Mouse (Mus musculus) frontal cortex, postnatal 10 days (tissue): ENCODE measurements around the gene Bcl6b.

ENCODE experiments used
- DNase-seq, 2 experiments: peaks; one replicate each; pipeline ENCODE4 v3.0.0; 2022; ENCODE audit warnings: low spot score in 2 of 2, mixed read lengths in 1 of 2

The Bcl6b gene

GRCm38 (mm10) chr11:70213736-70214135 lies 15.9 kb downstream of the Bcl6b start:
- peak; percentile 28 to 36 for DNase-seq

GRCm38 (mm10) chr11:70212896-70213295 lies 16.7 kb downstream of the Bcl6b start:
- peak; percentile 41 to 65 for DNase-seq

- DNase-seq = no peak
Observed at GRCm38 (mm10) chr11:70212423-70212822, 17.2 kb downstream of the Bcl6b start, which contains the start of gene Slc16a11. TSS of gene Slc16a11 (plus strand) at chr11:70212752.

- DNase-seq = no peak
Observed at GRCm38 (mm10) chr11:70211972-70212371, 17.6 kb downstream of the Bcl6b start.

- DNase-seq = no peak
Observed at GRCm38 (mm10) chr11:70210681-70211080, 18.9 kb downstream of the Bcl6b start.

- DNase-seq = no peak
Observed at GRCm38 (mm10) chr11:70208778-70209388, 20.7 kb downstream of the Bcl6b start.

GRCm38 (mm10) chr11:70207283-70207682 lies 22.3 kb downstream of the Bcl6b start:
- DNase-seq = no peak

GRCm38 (mm10) chr11:70206801-70207200 lies 22.8 kb downstream of the Bcl6b start:
- DNase-seq = no peak

- peak; percentile 42 to 75 for DNase-seq
Observed at GRCm38 (mm10) chr11:70201691-70202090, 27.9 kb downstream of the Bcl6b start.

GRCm38 (mm10) chr11:70200036-70200608 lies 29.5 kb downstream of the Bcl6b start:
- no peak for DNase-seq

- no peak for DNase-seq
Observed at GRCm38 (mm10) chr11:70199107-70199506, 30.5 kb downstream of the Bcl6b start.

- no peak for DNase-seq
Observed at GRCm38 (mm10) chr11:70198332-70198731, 31.3 kb downstream of the Bcl6b start.

- DNase-seq = no peak
Observed at GRCm38 (mm10) chr11:70193354-70194285, 36.0 kb downstream of the Bcl6b start.

- DNase-seq = no peak
Observed at GRCm38 (mm10) chr11:70192157-70192556, 37.4 kb downstream of the Bcl6b start.

- no peak for DNase-seq
Observed at GRCm38 (mm10) chr11:70191188-70191587, 38.4 kb downstream of the Bcl6b start.

GRCm38 (mm10) chr11:70189319-70190134 lies 40.1 kb downstream of the Bcl6b start:
- no peak for DNase-seq

- no peak for DNase-seq
Observed at GRCm38 (mm10) chr11:70185120-70185519, 44.5 kb downstream of the Bcl6b start.

GRCm38 (mm10) chr11:70180496-70180895 lies 49.1 kb downstream of the Bcl6b start:
- no peak for DNase-seq

GRCm38 (mm10) chr11:70179401-70179800 lies 50.2 kb downstream of the Bcl6b start:
- no peak for DNase-seq

GRCm38 (mm10) chr11:70178756-70179155 lies 50.8 kb downstream of the Bcl6b start:
- no peak for DNase-seq

GRCm38 (mm10) chr11:70178311-70178710 lies 51.3 kb downstream of the Bcl6b start:
- DNase-seq = no peak

- DNase-seq = no peak
Observed at GRCm38 (mm10) chr11:70177647-70178046, 52.0 kb downstream of the Bcl6b start.
